Mouse (Mus musculus): ENCODE results near the gene Itga6. TPM values are rescaled to one million over a fixed set of nuclear protein-coding genes. Genes with fewer than 3 reads are reported as not detected.
A peak's percentile ranks its signal among the peaks of the same experiment; 100 is the strongest.

The Itga6 gene
- total and polyA plus RNA-seq, 2 experiments from 2014 or later, result 33.8 to 69.2 TPM

DNA sequence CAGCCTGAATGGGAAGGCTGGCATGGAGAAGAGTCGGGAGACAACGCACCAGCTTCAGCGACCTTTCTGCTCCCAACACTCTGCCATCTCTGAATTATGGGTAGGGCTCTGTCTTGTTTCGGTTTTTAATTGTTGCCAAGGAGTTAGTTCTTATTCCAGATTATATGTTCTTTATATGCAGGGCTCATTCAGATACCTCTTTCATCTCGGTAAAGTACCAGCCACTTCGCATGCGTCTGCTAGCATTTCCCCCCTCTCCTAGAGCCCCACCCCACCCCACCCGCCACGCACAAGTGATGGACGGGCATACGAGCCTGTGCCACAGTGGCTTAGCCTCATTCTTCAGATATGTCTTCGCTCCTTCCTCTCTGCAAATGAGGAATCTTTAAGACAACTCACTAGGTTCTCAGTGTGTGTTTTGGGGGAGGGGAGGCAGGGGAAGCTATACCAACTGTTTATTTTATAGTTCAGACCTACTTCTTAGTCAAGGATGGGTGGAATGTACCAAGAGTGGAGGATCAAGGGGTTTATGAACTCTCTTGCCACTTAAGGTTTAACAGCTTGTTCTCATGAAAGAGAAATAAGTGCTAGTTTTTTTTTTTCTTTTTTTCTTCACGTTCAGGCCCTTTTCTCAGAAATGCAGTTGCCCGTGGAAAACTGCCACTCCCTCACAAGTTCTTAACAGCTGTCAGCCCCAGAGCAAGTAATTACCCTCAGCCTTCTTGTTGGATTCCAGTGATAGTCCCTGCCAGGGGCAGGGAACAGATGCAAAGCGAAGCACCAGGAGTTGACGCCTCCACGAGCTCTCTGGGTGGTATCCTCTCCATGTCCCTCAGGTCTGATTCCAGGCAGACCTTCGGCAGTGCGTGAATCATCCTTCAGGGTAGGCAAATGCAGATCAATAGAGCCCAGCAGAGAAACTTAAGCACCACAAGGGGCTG is 13.4 kb downstream of the Itga6 start:
- Histone ChIP-seq H3K9ac (replicated peaks; ENCODE audit: low read depth, low read length) (no peak overlapping the region), H3K27me3 (ENCODE audit: control insufficient read depth, insufficient read depth, low read length) (no peaks in the 10 kb centered on the region), H3K4me3 (ENCODE audit: low read depth, low read length) (no peak overlapping the region), H3K27ac (ENCODE audit: low read depth) (no peak overlapping the region), H3K4me1 (ENCODE audit: control insufficient read depth, insufficient read depth) (peaks cover 15% of the 10 kb centered on the region), H3K4me2 (ENCODE audit: low read depth, low read length) (no peak overlapping the region), H3K9me3 (replicated peaks; ENCODE audit: control insufficient read depth, low read length) (no peaks in the 10 kb centered on the region), H3K36me3 (replicated peaks; ENCODE audit: control insufficient read depth, insufficient read depth, low read length) (no peaks in the 10 kb centered on the region)
- 53% methylated on average over 19 of the region's 19 CpGs for WGBS
- DNase-seq (ENCODE audit: low spot score) (no peak), ATAC-seq (ENCODE audit: insufficient read depth, low read depth) (no peak)
- TF ChIP-seq EP300 (IDR thresholded peaks at IDR 0.05; ENCODE audit: low read depth), result no peak
- no peak for TF ChIP-seq CTCF (IDR thresholded peaks at IDR 0.05; ENCODE audit: low read depth)

DNA sequence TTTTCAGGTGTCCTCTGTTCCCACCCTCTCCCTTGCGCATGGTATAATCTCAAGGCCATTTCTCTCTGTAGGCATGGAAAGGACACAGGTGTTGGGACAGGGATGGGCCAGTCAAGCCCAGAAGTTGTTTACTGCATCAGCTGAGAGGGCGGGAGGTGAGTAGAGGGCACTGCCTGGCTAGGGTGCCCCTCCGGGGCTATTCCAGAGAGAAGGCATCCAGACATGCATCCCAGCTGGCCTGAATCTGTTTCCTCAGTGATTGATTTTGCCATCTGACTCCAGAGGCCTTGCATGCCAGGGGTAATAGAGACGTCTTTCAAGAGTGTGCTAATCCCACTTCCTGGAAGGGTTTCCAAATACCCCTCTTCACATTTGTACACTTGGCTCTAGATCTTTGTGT is 14.7 kb downstream of the Itga6 start:
- H3K27me3 ChIP-seq (ENCODE audit: control insufficient read depth, insufficient read depth, low read length), result no peaks in the 10 kb centered on the region
- WGBS, result 85% methylated on average over 4 of the region's 4 CpGs
- ATAC-seq (ENCODE audit: insufficient read depth, low read depth), result no peak
- TF ChIP-seq EP300 (IDR thresholded peaks at IDR 0.05; ENCODE audit: low read depth), result no peak
- no peak for TF ChIP-seq CTCF (IDR thresholded peaks at IDR 0.05; ENCODE audit: low read depth)
- H3K9ac ChIP-seq (replicated peaks; ENCODE audit: low read depth, low read length), result no peak overlapping the region
- peaks cover 16% of the 10 kb centered on the region for H3K4me1 ChIP-seq (ENCODE audit: control insufficient read depth, insufficient read depth)
- H3K36me3 ChIP-seq (replicated peaks; ENCODE audit: control insufficient read depth, insufficient read depth, low read length), result no peaks in the 10 kb centered on the region
- H3K4me2 ChIP-seq (ENCODE audit: low read depth, low read length), result no peak overlapping the region
- no peak overlapping the region for H3K4me3 ChIP-seq (ENCODE audit: low read depth, low read length)
- no peaks in the 10 kb centered on the region for H3K9me3 ChIP-seq (replicated peaks; ENCODE audit: control insufficient read depth, low read length)
- no peak overlapping the region for H3K27ac ChIP-seq (ENCODE audit: low read depth)
- no peak for DNase-seq (ENCODE audit: low spot score)

DNA sequence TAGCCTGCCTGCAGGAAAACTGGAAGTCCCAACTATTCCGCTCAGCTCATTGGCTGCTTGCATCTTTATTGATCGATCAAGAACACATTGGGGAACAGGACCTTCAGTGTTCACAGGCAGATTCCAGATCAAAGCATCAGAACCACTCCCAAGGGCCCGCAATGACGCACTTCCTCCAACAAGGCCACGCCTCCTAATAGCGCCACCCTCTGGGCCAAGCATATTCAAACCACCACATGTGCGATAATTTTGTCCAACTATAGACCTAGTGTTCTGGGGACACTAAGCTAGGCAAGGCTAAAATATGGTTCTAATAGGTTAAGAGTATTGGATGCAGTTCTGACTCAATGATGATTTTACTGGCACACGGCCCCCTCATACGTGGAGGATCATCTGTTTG is 15.7 kb downstream of the Itga6 start:
- DNase-seq (ENCODE audit: low spot score) (no peak), ATAC-seq (ENCODE audit: insufficient read depth, low read depth) (no peak)
- Histone ChIP-seq H3K9ac (replicated peaks; ENCODE audit: low read depth, low read length) (no peak overlapping the region), H3K36me3 (replicated peaks; ENCODE audit: control insufficient read depth, insufficient read depth, low read length) (no peaks in the 10 kb centered on the region), H3K27me3 (ENCODE audit: control insufficient read depth, insufficient read depth, low read length) (no peaks in the 10 kb centered on the region), H3K4me1 (ENCODE audit: control insufficient read depth, insufficient read depth) (peaks cover 22% of the 10 kb centered on the region), H3K4me2 (ENCODE audit: low read depth, low read length) (no peak overlapping the region), H3K27ac (ENCODE audit: low read depth) (no peak overlapping the region), H3K4me3 (ENCODE audit: low read depth, low read length) (no peak overlapping the region), H3K9me3 (replicated peaks; ENCODE audit: control insufficient read depth, low read length) (no peaks in the 10 kb centered on the region)
- 88% methylated on average over 9 of the region's 9 CpGs for WGBS
- TF ChIP-seq CTCF (IDR thresholded peaks at IDR 0.05; ENCODE audit: low read depth), result no peak
- TF ChIP-seq EP300 (IDR thresholded peaks at IDR 0.05; ENCODE audit: low read depth), result no peak

DNA sequence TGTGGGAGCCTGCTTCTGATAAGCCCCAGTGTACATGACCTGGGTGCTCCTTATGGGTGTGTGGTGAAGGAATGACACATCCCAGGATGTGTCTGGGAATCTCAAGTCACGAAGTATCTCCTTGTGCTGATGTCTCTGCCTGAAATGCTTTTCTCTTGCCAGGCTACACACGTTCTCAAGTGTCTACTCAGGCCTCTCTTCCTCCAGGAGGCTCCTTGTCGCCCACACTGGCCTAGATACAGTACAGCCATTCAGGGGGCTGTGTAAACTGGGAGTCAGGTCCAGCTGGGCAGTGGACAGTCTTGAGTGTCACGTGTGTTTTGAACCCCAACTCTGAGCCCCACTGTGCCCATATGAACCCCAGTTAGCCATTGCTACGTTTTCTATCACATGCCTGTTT is 19.1 kb downstream of the Itga6 start:
- H3K9me3 ChIP-seq (replicated peaks; ENCODE audit: control insufficient read depth, low read length), result no peaks in the 10 kb centered on the region

DNA sequence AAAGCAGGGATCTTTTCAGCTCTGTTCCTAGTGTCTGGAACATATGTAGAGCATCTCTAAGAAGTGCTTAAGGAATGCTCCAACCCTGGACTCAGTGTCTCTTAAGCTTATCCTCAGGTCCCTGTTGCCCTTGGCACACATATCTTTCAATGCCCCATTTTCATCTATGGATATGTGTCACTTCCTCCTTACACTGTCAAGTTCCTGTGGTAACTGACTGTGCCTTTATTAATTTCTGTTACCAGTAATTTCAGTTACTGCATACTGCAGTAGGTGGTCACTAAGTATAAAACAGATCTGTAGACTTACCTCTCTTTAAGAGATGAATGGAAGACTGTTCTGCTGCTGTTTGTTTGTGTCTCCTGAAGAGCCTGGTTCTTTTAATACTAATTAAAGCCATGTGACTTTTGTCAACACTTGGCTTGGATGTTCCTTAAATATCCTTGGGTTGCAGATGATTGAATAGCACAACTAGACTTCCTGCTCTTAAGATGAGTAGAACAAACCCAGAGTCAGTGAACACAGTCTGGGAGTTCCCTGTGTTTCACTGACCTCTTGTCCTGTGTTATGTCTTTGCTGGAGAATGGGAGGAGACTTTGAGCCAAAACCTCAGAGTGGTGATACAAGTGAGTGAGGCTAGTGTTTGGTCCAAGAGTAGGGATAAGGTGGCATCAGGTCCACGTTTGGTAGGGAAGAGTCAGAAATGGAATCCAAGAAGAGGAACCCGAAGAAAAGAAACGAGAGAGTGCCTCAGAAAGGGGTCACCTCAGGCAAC is 19.7 kb downstream of the Itga6 start:
- no peak overlapping the region for H3K4me3 ChIP-seq (ENCODE audit: low read depth, low read length)
- 0 out of 2 replicates have a peak, but pooled peaks cover 8% of the 10 kb centered on the region for H3K4me1 ChIP-seq (ENCODE audit: control insufficient read depth, insufficient read depth)
- WGBS, result 66% methylated on average over 3 of the region's 3 CpGs
- H3K9ac ChIP-seq (replicated peaks; ENCODE audit: low read depth, low read length), result no peak overlapping the region
- peak overlapping the region; percentile 74 for H3K27ac ChIP-seq (ENCODE audit: low read depth)
- H3K27me3 ChIP-seq (ENCODE audit: control insufficient read depth, insufficient read depth, low read length), result no peaks in the 10 kb centered on the region
- no peak for DNase-seq (ENCODE audit: low spot score)
- no peaks in the 10 kb centered on the region for H3K9me3 ChIP-seq (replicated peaks; ENCODE audit: control insufficient read depth, low read length)
- ATAC-seq (ENCODE audit: insufficient read depth, low read depth), result no peak
- H3K36me3 ChIP-seq (replicated peaks; ENCODE audit: control insufficient read depth, insufficient read depth, low read length), result no peaks in the 10 kb centered on the region
- no peak overlapping the region for H3K4me2 ChIP-seq (ENCODE audit: low read depth, low read length)
- TF ChIP-seq EP300 (IDR thresholded peaks at IDR 0.05; ENCODE audit: low read depth), result no peak
- TF ChIP-seq CTCF (IDR thresholded peaks at IDR 0.05; ENCODE audit: low read depth), result no peak

More for the DNA sequence above, 19.1 kb downstream of the Itga6 start:
- Histone ChIP-seq H3K4me1 (ENCODE audit: control insufficient read depth, insufficient read depth) (0 out of 2 replicates have a peak, but pooled peaks cover 8% of the 10 kb centered on the region), H3K4me3 (ENCODE audit: low read depth, low read length) (no peak overlapping the region), H3K9ac (replicated peaks; ENCODE audit: low read depth, low read length) (no peak overlapping the region), H3K36me3 (replicated peaks; ENCODE audit: control insufficient read depth, insufficient read depth, low read length) (no peaks in the 10 kb centered on the region), H3K27ac (ENCODE audit: low read depth) (no peak overlapping the region), H3K4me2 (ENCODE audit: low read depth, low read length) (no peak overlapping the region), H3K27me3 (ENCODE audit: control insufficient read depth, insufficient read depth, low read length) (no peaks in the 10 kb centered on the region)
- no peak for ATAC-seq (ENCODE audit: insufficient read depth, low read depth)
- DNase-seq (ENCODE audit: low spot score), result no peak
- no peak for TF ChIP-seq CTCF (IDR thresholded peaks at IDR 0.05; ENCODE audit: low read depth)
- TF ChIP-seq EP300 (IDR thresholded peaks at IDR 0.05; ENCODE audit: low read depth), result no peak
- 58% methylated on average over 5 of the region's 5 CpGs for WGBS

Data from heart, postnatal 0 days (tissue).